Mouse (Mus musculus): Measurements from ENCODE around the gene Fam170b. TPM values are rescaled to one million over a fixed set of nuclear protein-coding genes. Genes with fewer than 3 reads are reported as not detected.

Fam170b gene
- polyA plus RNA-seq, 1 experiment from 2014 or later, result 0.10 TPM

GRCm38 (mm10) chr14:32856246-32856645 lies 22.5 kb downstream of the Fam170b start:
- H3K36me3 ChIP-seq (ENCODE audit: control insufficient read depth, insufficient read depth, low read length), result no peaks in the 10 kb centered on the region
- H3K27ac ChIP-seq (ENCODE audit: low read length), result peak overlapping the region; percentile 77; the same call in 1 of the 2 replicates
- H3K4me2 ChIP-seq (ENCODE audit: low read depth, low read length), result peak overlapping the region; percentile 81
- no peak for ATAC-seq
- no peaks in the 10 kb centered on the region for H3K27me3 ChIP-seq (replicated peaks; ENCODE audit: control insufficient read depth, insufficient read depth, low read length)
- WGBS, result 30% methylated on average over 5 of the region's 5 CpGs
- H3K4me3 ChIP-seq (ENCODE audit: low read length), result peak overlapping the region; percentile 59
- no peaks in the 10 kb centered on the region for H3K9me3 ChIP-seq (ENCODE audit: control insufficient read depth, low read length)
- H3K9ac ChIP-seq (ENCODE audit: low read depth, low read length), result peak overlapping the region; percentile 78; the same call in 1 of the 2 replicates
- 0 out of 2 replicates have a peak, but pooled peaks cover 19% of the 10 kb centered on the region for H3K4me1 ChIP-seq (ENCODE audit: control insufficient read depth, insufficient read depth, low read length)

DNA sequence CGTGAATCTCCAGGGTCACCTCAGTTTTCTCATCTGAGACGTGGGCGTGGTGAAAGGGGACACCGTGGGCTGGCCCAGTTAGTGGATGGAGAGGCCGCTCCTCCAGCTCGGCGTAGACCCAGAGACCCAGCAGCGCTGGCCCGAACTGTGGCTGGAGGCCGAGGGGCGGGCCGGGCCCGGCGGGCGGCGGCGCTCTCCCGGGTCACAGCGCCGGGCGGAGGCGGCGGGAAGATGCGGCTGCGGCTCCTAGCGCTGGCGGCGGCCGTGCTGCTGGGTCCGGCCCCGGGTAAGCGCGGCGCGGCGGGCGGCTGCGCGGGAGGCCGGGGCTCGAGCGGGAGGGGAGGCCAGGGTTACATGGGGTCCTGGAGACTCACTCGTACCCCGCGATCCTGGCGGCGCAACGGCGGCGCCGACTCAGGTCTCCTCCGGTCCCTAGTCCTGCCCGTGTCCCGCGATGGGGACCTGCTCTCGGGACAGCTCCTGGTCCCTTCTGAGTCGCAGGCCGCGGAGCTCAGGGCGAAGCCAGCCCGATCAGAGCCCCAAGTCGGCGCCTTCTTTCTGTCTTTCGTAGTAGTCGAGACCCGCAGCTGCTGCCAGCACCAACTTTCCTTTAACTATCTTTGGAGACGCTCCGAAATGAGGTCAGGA lies 23.0 kb downstream of the Fam170b start, which contains the start of gene Vstm4:
Gene Vstm4, plus strand, starts transcription at position 76 of the 648 bp plus-strand sequence.
- Histone ChIP-seq H3K27me3 (replicated peaks; ENCODE audit: control insufficient read depth, insufficient read depth, low read length) (no peaks in the 10 kb centered on the region), H3K9ac (ENCODE audit: low read depth, low read length) (peak within 1 kb of the TSS; percentile 78), H3K9me3 (ENCODE audit: control insufficient read depth, low read length) (no peaks in the 10 kb centered on the region), H3K4me3 (ENCODE audit: low read length) (peak within 1 kb of the TSS; percentile 59), H3K36me3 (ENCODE audit: control insufficient read depth, insufficient read depth, low read length) (no peaks in the 10 kb centered on the region), H3K27ac (ENCODE audit: low read length) (peak within 1 kb of the TSS; percentile 77), H3K4me1 (ENCODE audit: control insufficient read depth, insufficient read depth, low read length) (0 out of 2 replicates have a peak, but pooled peaks cover 22% of the 10 kb centered on the region), H3K4me2 (ENCODE audit: low read depth, low read length) (peak within 1 kb of the TSS; percentile 81)
- ATAC-seq, result peak; percentile 85
- 1% methylated on average over 62 of the region's 68 CpGs for WGBS

DNA sequence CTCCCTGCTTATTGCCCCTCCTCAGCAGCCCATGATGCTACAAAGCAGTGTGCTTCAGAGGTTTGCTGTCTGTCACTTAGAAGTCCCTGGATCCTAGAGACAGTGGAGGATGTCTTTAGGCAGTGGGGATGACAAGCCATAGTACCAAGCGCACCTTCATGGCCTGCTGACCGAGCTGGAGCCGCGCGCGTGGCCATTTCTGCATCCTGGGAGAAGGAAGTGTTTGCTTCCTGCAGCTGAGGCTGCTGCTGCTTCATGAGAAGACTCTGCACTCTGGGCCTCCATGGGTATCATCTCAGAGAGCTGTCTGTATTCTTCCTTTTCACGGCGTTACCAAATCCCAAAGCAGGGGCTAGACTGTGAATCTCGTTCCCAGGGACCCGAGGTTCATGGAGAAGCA lies 24.6 kb downstream of the Fam170b start:
- Histone ChIP-seq H3K27ac (ENCODE audit: low read length) (no peak overlapping the region), H3K9me3 (ENCODE audit: control insufficient read depth, low read length) (no peaks in the 10 kb centered on the region), H3K36me3 (ENCODE audit: control insufficient read depth, insufficient read depth, low read length) (no peaks in the 10 kb centered on the region), H3K9ac (ENCODE audit: low read depth, low read length) (no peak overlapping the region), H3K27me3 (replicated peaks; ENCODE audit: control insufficient read depth, insufficient read depth, low read length) (no peaks in the 10 kb centered on the region), H3K4me3 (ENCODE audit: low read length) (no peak overlapping the region), H3K4me2 (ENCODE audit: low read depth, low read length) (peak overlapping the region; percentile 81; the same call in 1 of the 2 replicates), H3K4me1 (ENCODE audit: control insufficient read depth, insufficient read depth, low read length) (0 out of 2 replicates have a peak, but pooled peaks cover 22% of the 10 kb centered on the region)
- ATAC-seq, result no peak
- WGBS, result 92% methylated on average over 10 of the region's 10 CpGs

- H3K4me2 ChIP-seq (ENCODE audit: low read depth, low read length), result no peak overlapping the region
- 64% methylated on average over 6 of the region's 6 CpGs for WGBS
- H3K4me1 ChIP-seq (ENCODE audit: control insufficient read depth, insufficient read depth, low read length), result 0 out of 2 replicates have a peak, but pooled peaks cover 22% of the 10 kb centered on the region
- H3K9me3 ChIP-seq (ENCODE audit: control insufficient read depth, low read length), result no peaks in the 10 kb centered on the region
- no peak for ATAC-seq
- no peak overlapping the region for H3K9ac ChIP-seq (ENCODE audit: low read depth, low read length)
- H3K27me3 ChIP-seq (replicated peaks; ENCODE audit: control insufficient read depth, insufficient read depth, low read length), result no peaks in the 10 kb centered on the region
- no peak overlapping the region for H3K4me3 ChIP-seq (ENCODE audit: low read length)
- H3K27ac ChIP-seq (ENCODE audit: low read length), result no peak overlapping the region
- no peaks in the 10 kb centered on the region for H3K36me3 ChIP-seq (ENCODE audit: control insufficient read depth, insufficient read depth, low read length)
These were observed 25.3 kb downstream of the Fam170b start for GRCm38 (mm10) chr14:32858941-32859510.

GRCm38 (mm10) chr14:32859831-32860569 lies 26.2 kb downstream of the Fam170b start:
- no peak for ATAC-seq
- H3K36me3 ChIP-seq (ENCODE audit: control insufficient read depth, insufficient read depth, low read length), result no peaks in the 10 kb centered on the region
- WGBS, result 59% methylated on average over 11 of the region's 11 CpGs
- no peak overlapping the region for H3K27ac ChIP-seq (ENCODE audit: low read length)
- H3K4me2 ChIP-seq (ENCODE audit: low read depth, low read length), result no peak overlapping the region
- H3K9ac ChIP-seq (ENCODE audit: low read depth, low read length), result no peak overlapping the region
- no peak overlapping the region for H3K4me3 ChIP-seq (ENCODE audit: low read length)
- no peaks in the 10 kb centered on the region for H3K27me3 ChIP-seq (replicated peaks; ENCODE audit: control insufficient read depth, insufficient read depth, low read length)
- H3K9me3 ChIP-seq (ENCODE audit: control insufficient read depth, low read length), result no peaks in the 10 kb centered on the region
- 0 out of 2 replicates have a peak, but pooled peaks cover 22% of the 10 kb centered on the region for H3K4me1 ChIP-seq (ENCODE audit: control insufficient read depth, insufficient read depth, low read length)

DNA sequence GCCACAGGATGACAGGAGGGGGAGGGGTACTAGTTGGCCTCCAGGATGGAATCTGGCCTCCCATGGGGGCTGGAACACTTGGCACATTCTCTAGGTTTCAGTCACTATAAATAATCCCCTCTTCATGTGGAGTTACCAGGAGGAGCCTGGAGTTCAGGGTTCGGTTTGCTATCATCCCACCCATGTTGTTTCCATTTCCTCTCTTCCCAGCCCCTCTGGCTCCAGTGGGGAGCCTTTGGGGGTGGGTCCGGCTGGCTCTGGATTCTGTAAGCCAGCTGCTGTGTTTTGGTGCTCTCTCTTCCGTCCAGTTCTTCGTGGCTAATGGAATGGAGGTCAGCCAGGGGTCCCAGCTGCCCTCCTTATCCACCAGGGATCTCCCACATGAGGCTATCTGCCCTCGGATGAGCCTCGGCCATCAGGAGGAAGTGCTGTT lies 27.4 kb downstream of the Fam170b start:
- no peaks in the 10 kb centered on the region for H3K27me3 ChIP-seq (replicated peaks; ENCODE audit: control insufficient read depth, insufficient read depth, low read length)
- 0 out of 2 replicates have a peak, but pooled peaks cover 20% of the 10 kb centered on the region for H3K4me1 ChIP-seq (ENCODE audit: control insufficient read depth, insufficient read depth, low read length)
- no peak overlapping the region for H3K4me3 ChIP-seq (ENCODE audit: low read length)
- H3K4me2 ChIP-seq (ENCODE audit: low read depth, low read length), result 0 out of 2 replicates have a peak overlapping the region, but pooled peaks have one; percentile 1
- ATAC-seq, result peak; percentile 78
- no peak overlapping the region for H3K9ac ChIP-seq (ENCODE audit: low read depth, low read length)
- no peaks in the 10 kb centered on the region for H3K9me3 ChIP-seq (ENCODE audit: control insufficient read depth, low read length)
- H3K36me3 ChIP-seq (ENCODE audit: control insufficient read depth, insufficient read depth, low read length), result no peaks in the 10 kb centered on the region
- H3K27ac ChIP-seq (ENCODE audit: low read length), result peak overlapping the region; percentile 75
- 32% methylated on average over 6 of the region's 6 CpGs for WGBS

DNA sequence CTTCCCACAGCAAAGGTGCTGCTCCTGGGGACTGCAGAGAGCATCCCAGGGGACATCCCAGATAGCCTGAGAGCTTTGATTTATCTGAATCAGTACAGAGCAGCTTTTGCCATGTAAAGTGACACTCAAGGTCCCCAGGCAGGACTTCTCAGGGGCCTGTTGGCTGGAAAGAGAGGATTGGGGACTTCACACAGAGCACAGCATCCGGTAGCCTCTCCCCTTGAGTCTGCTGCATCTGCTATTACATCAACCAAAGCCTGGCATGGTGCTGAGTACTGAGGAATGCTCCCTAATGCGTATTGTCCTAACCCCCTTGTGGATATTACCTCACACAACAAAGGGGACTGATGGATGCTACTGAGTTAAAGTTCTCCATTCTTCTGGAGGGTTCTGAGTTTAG lies 27.9 kb downstream of the Fam170b start:
- Histone ChIP-seq H3K27ac (ENCODE audit: low read length) (peak overlapping the region; percentile 75), H3K4me1 (ENCODE audit: control insufficient read depth, insufficient read depth, low read length) (0 out of 2 replicates have a peak, but pooled peaks cover 20% of the 10 kb centered on the region), H3K27me3 (replicated peaks; ENCODE audit: control insufficient read depth, insufficient read depth, low read length) (no peaks in the 10 kb centered on the region), H3K9ac (ENCODE audit: low read depth, low read length) (no peak overlapping the region), H3K4me2 (ENCODE audit: low read depth, low read length) (0 out of 2 replicates have a peak overlapping the region, but pooled peaks have one; percentile 1), H3K36me3 (ENCODE audit: control insufficient read depth, insufficient read depth, low read length) (no peaks in the 10 kb centered on the region), H3K4me3 (ENCODE audit: low read length) (no peak overlapping the region), H3K9me3 (ENCODE audit: control insufficient read depth, low read length) (no peaks in the 10 kb centered on the region)
- ATAC-seq, result 0 out of 2 replicates have a peak, but pooled peaks have one; percentile 21
- 52% methylated on average over 2 of the region's 2 CpGs for WGBS

DNA sequence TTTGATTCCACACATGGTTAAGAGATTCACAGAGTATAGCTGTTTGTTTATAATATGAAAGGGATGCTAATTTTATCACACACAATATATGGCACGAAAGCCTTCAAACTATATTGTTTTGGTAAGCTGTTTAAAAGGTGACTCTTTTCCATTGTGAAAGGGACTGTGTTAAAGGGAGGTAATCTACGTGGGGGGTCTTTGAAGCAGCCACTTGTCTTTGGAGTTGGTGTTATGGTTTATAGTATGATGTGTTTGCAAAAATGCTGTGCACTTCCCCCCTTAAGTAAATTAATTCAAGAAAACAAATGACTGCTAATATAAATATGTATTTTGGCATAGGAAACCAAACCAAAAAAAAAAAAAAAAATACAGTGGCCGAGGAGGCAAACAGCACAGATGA lies 31.6 kb downstream of the Fam170b start:
- no peak overlapping the region for H3K4me3 ChIP-seq (ENCODE audit: low read length)
- 64% methylated on average over 3 of the region's 3 CpGs for WGBS
- 0 out of 2 replicates have a peak overlapping the region, but pooled peaks have one; percentile 16 for H3K27ac ChIP-seq (ENCODE audit: low read length)
- H3K9me3 ChIP-seq (ENCODE audit: control insufficient read depth, low read length), result no peaks in the 10 kb centered on the region
- 0 out of 2 replicates have a peak, but pooled peaks cover 10% of the 10 kb centered on the region for H3K4me1 ChIP-seq (ENCODE audit: control insufficient read depth, insufficient read depth, low read length)
- no peak overlapping the region for H3K4me2 ChIP-seq (ENCODE audit: low read depth, low read length)
- H3K9ac ChIP-seq (ENCODE audit: low read depth, low read length), result no peak overlapping the region
- ATAC-seq, result no peak
- no peaks in the 10 kb centered on the region for H3K27me3 ChIP-seq (replicated peaks; ENCODE audit: control insufficient read depth, insufficient read depth, low read length)
- H3K36me3 ChIP-seq (ENCODE audit: control insufficient read depth, insufficient read depth, low read length), result no peaks in the 10 kb centered on the region

DNA sequence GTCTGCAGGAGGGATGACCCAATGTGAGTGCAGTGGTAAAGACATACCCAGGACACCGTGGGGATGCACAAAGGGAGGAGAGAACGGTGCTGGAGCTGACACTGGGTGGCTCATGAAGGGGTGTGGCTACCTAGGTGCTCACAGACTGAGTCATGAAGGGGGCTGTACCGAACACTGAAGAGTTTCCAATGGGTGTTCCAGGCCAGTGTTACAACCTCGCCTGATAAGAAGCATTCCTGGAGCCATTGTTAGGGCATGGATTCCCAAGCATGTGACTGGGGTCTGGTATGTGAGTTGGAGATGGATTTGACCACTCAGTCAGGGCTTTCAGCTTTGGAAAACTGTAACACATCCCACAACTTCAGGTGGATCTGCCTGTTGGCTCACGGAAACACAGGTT lies 38.2 kb downstream of the Fam170b start:
- Histone ChIP-seq H3K27ac (ENCODE audit: low read length) (no peak overlapping the region), H3K36me3 (ENCODE audit: control insufficient read depth, insufficient read depth, low read length) (no peaks in the 10 kb centered on the region)

More for the DNA sequence above, 38.2 kb downstream of the Fam170b start:
- 78% methylated on average over 5 of the region's 5 CpGs for WGBS
- H3K4me3 ChIP-seq (ENCODE audit: low read length), result no peak overlapping the region
- no peak overlapping the region for H3K9ac ChIP-seq (ENCODE audit: low read depth, low read length)
- ATAC-seq, result no peak
- H3K27me3 ChIP-seq (replicated peaks; ENCODE audit: control insufficient read depth, insufficient read depth, low read length), result no peaks in the 10 kb centered on the region; the same call in 1 of the 2 replicates
- H3K9me3 ChIP-seq (ENCODE audit: control insufficient read depth, low read length), result no peaks in the 10 kb centered on the region
- no peak overlapping the region for H3K4me2 ChIP-seq (ENCODE audit: low read depth, low read length)
- H3K4me1 ChIP-seq (ENCODE audit: control insufficient read depth, insufficient read depth, low read length), result no peaks in the 10 kb centered on the region
